Mouse (Mus musculus) heart, embryonic 15.5 days (tissue): ENCODE data around the gene Il27ra. TPM values are rescaled to one million over a fixed set of nuclear protein-coding genes. Genes with fewer than 3 reads are reported as not detected.

Experiments used
- ATAC-seq: fragments of 200-750 bp; cut with Nextera tagmentation; replicated peaks from 2 replicates; pipeline ENCODE4 v1.8.0; 2017; ENCODE audit warnings: low read depth, moderate TSS enrichment; ENCODE audit not compliant: insufficient number of reproducible peaks, insufficient read depth, low FRiP score
- H3K27ac ChIP-seq: fragments of 300-500 bp; sonication (generic); 2 replicates; pipeline ENCODE4 v1.5.1; 2015; ENCODE audit warnings: mild to moderate bottlenecking, inconsistent platforms
- H3K27me3 ChIP-seq: fragments of 300-500 bp; sonication (generic); 2 replicates; pipeline ENCODE4 v1.6.1; 2015; ENCODE audit warnings: inconsistent platforms
- H3K36me3 ChIP-seq: fragments of 300-500 bp; sonication (generic); 2 replicates; pipeline ENCODE4 v1.6.1; 2015; ENCODE audit warnings: mild to moderate bottlenecking, inconsistent platforms
- H3K4me1 ChIP-seq: fragments of 300-500 bp; sonication (generic); replicated peaks from 2 replicates; pipeline ENCODE4 v1.6.1; 2015; ENCODE audit warnings: inconsistent platforms
- H3K4me2 ChIP-seq: fragments of 300-500 bp; sonication (generic); 2 replicates; pipeline ENCODE4 v1.6.1; 2015; ENCODE audit warnings: inconsistent platforms, mild to moderate bottlenecking, moderate library complexity
- H3K4me3 ChIP-seq: fragments of 300-500 bp; sonication (generic); 2 replicates; pipeline ENCODE4 v1.5.1; 2015; ENCODE audit warnings: mild to moderate bottlenecking, inconsistent platforms
- H3K9ac ChIP-seq: fragments of 300-500 bp; sonication (generic); 2 replicates; pipeline ENCODE4 v1.6.1; 2015; ENCODE audit warnings: mild to moderate bottlenecking, inconsistent platforms
- H3K9me3 ChIP-seq: fragments of 300-500 bp; sonication (generic); replicated peaks from 2 replicates; pipeline ENCODE4 v1.6.1; 2016; ENCODE audit warnings: inconsistent platforms
- WGBS: fragments of 180-500 bp; shearing (Covaris S2); methylation state at CpG from one replicate; pipeline ENCODE4 v1.1.7; 2015; ENCODE audit warnings: mixed read lengths; 5-methylcytosine and 5-hydroxymethylcytosine counted together
- polyA plus RNA-seq: library from polyadenylated mRNA; unstranded; fragments of >200 nt; fragmentation: Nextera tagmentation; extraction: Ambion mirVana; gene quantifications from 2 replicates; pipeline ENCODE4 v1.2.1, GENCODE M21; 2015

Il27ra gene
- polyA plus RNA-seq, 1 experiment from 2014 or later = 5.4 TPM

DNA sequence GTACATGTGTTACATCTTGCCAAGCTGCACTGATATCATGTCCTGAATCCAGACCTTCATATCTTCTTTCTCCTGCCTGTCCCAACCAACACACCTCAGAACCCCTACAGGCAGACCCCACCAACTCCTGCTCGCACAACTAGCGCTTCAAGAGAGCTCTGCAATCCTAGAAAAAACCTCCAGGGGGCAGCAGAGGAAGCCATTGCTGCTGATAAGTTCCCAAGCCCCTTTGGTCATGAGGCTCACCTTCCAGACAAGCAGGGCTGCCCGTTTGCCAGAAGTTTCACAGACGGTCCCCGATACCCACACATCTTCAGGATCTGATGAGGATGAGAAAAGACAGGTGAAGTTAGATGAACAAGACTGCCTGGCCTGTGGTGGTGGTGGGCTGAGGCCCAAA lies 3.3 kb downstream of the Il27ra start:
- 8% methylated on average over 5 of the region's 5 CpGs for WGBS

DNA sequence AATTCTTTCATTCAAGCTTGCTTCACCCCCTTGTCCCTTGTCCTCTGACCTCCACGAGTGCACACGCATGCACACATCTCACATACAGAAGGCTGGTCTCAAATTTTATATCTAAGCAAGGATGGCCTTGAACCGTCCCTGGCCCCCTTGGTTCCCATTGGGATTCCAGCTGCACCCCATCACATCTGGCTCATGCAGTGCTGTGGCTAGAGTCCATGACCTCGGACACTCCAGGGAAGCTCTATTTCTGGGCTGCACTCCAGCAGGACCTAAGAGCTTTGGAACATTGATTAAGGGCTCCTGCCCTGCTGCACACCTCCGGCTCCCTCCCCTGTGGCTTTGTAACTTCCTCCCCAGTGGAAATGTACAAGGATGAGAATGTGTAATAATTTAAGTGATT lies 4.4 kb downstream of the Il27ra start:
- Histone ChIP-seq H3K27ac (no peak overlapping the region), H3K9ac (no peak overlapping the region), H3K4me2 (no peak overlapping the region), H3K27me3 (peaks cover 6% of the 10 kb centered on the region; the same call in 1 of the 2 replicates), H3K4me1 (peaks cover 19% of the 10 kb centered on the region), H3K4me3 (no peak overlapping the region), H3K9me3 (no peaks in the 10 kb centered on the region), H3K36me3 (no peaks in the 10 kb centered on the region)
- WGBS = 57% methylated on average over 5 of the region's 5 CpGs
- ATAC-seq = no peak

More for the DNA sequence above, 3.3 kb downstream of the Il27ra start:
- Histone ChIP-seq H3K9ac (no peak overlapping the region), H3K27ac (no peak overlapping the region), H3K27me3 (peaks cover 16% of the 10 kb centered on the region), H3K9me3 (no peaks in the 10 kb centered on the region), H3K4me2 (no peak overlapping the region), H3K36me3 (no peaks in the 10 kb centered on the region), H3K4me1 (peaks cover 20% of the 10 kb centered on the region), H3K4me3 (no peak overlapping the region)
- no peak for ATAC-seq

DNA sequence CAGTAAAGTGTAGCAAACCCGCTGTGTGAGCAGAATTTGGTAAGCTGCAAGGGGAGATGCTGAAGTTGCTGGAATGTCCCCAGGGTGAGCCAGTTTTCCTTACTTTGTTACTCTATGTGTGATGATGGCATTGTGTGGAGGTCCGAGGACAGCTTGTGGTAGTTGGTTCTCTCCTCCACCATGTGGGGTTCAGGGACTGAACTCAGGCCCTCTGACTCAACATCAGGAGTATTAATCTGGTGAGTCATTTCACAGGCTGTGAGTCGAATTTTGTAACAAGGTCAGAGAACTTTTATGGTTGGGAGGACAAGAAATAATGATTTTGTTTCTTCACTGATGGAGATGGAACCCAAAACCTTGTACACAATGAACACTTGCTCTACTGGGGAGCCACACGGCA lies 9.6 kb downstream of the Il27ra start:
- H3K27me3 ChIP-seq = peaks cover 12% of the 10 kb centered on the region
- WGBS = 69% methylated on average over 4 of the region's 4 CpGs
- no peak overlapping the region for H3K9ac ChIP-seq
- peaks cover under 1% of the 10 kb centered on the region; the same call in 1 of the 2 replicates for H3K4me1 ChIP-seq
- no peaks in the 10 kb centered on the region for H3K36me3 ChIP-seq
- no peaks in the 10 kb centered on the region for H3K9me3 ChIP-seq
- H3K27ac ChIP-seq = no peak overlapping the region
- H3K4me2 ChIP-seq = no peak overlapping the region
- no peak overlapping the region for H3K4me3 ChIP-seq
- no peak for ATAC-seq

DNA sequence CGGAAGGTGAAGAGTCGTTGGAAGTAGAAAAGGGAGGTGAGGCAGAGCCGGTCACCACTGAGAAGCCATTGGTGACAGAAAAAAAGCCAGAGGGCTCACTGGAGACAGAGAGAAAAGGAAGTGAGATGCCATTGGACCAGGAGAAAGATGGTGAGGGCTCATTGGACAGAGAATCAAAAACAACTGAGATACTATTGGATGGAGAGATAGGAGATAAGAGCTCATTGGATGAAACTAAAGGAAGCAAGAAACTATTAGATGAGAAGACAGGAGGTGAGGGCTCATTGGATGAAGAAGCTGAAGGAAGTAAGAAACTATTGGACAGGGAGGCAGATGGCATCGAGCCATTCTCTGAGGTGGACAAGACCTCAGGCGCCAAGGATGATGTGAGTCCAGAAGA lies 13.1 kb downstream of the Il27ra start:
- WGBS = 87% methylated on average over 5 of the region's 5 CpGs
- H3K36me3 ChIP-seq = no peaks in the 10 kb centered on the region

DNA sequence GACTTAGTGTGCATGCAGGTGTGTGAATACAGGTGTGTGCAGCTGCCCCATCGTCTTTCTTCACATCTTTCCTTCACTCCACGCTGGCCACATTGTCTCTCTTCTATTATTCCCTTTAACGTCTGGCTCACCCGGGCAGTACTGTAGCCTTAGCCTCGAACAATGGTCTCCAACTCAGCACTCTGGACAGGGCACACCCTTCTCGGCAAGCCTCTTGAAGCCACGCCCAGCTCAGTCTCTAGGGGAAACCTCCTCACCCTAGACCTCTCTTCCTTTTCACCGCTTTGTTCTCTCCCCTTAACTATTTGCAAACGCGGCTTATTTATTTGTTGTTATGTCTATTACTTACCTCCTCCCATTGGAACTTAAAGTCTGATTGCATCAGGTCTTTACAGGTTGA lies 14.9 kb downstream of the Il27ra start:
- H3K4me3 ChIP-seq = no peak overlapping the region
- WGBS = 13% methylated on average over 10 of the region's 10 CpGs
- no peak overlapping the region for H3K4me2 ChIP-seq
- peaks cover 30% of the 10 kb centered on the region for H3K4me1 ChIP-seq
- H3K27me3 ChIP-seq = peaks cover 41% of the 10 kb centered on the region
- H3K9ac ChIP-seq = no peak overlapping the region
- ATAC-seq = no peak
- no peaks in the 10 kb centered on the region for H3K36me3 ChIP-seq
- H3K27ac ChIP-seq = no peak overlapping the region
- H3K9me3 ChIP-seq = no peaks in the 10 kb centered on the region

More for the DNA sequence above, 13.1 kb downstream of the Il27ra start:
- H3K27me3 ChIP-seq = peaks cover 41% of the 10 kb centered on the region
- no peak overlapping the region for H3K4me2 ChIP-seq
- ATAC-seq = no peak
- H3K4me1 ChIP-seq = peaks cover 12% of the 10 kb centered on the region
- no peaks in the 10 kb centered on the region for H3K9me3 ChIP-seq
- no peak overlapping the region for H3K9ac ChIP-seq
- H3K4me3 ChIP-seq = no peak overlapping the region
- no peak overlapping the region for H3K27ac ChIP-seq

DNA sequence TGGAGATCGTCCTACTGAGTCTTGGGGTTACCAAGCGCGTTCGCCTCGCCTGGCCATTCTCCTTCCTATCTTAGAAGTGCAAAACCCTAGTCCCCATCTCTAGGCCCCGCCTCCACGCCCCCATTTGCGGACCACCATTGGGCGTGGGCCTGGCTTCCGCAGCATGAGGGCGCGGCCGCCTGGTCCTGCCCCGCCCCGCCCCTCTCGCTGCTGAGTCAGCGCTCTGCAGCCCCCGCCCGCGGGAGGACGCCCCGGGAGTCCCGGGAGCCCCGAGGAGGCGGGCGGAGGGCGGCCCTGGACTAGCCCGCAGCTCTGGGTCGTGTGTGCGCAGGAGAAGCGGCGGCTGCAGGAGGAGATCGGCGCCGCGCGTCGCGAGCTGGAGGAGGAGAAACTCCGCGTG lies 16.5 kb downstream of the Il27ra start:
- Histone ChIP-seq H3K27ac (no peak overlapping the region), H3K4me3 (peak overlapping the region; percentile 54), H3K9ac (peak overlapping the region; percentile 43; the same call in 1 of the 2 replicates), H3K4me2 (peak overlapping the region; percentile 85), H3K36me3 (no peaks in the 10 kb centered on the region), H3K27me3 (peaks cover 53% of the 10 kb centered on the region), H3K9me3 (no peaks in the 10 kb centered on the region), H3K4me1 (peaks cover 46% of the 10 kb centered on the region)
- 1% methylated on average over 41 of the region's 41 CpGs for WGBS
- no peak; the same call in 1 of the 2 replicates for ATAC-seq

DNA sequence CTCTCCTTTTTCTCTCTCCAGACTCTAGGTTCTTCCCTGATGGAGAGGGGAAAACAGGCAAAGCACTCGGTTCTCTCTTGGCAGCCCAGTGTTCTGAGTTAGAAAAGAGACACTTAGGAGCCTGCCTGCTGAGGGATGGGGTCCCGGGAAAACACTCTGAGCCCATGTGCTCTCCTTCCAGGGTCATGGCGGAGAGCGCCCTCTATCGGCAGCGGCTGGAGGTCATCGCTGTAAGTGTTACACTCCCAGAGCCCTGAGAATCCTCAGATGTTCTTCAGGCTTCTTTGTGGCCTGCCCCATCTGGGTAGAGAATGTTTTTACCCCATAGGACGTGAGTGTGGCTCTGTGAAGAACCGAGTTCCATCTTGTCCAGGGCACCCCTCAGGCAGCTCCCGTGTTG lies 18.2 kb downstream of the Il27ra start:
- H3K4me3 ChIP-seq = no peak overlapping the region
- no peak for ATAC-seq
- peaks cover 62% of the 10 kb centered on the region for H3K27me3 ChIP-seq
- H3K4me2 ChIP-seq = no peak overlapping the region
- H3K4me1 ChIP-seq = peaks cover 47% of the 10 kb centered on the region
- WGBS = 21% methylated on average over 10 of the region's 10 CpGs
- no peaks in the 10 kb centered on the region for H3K9me3 ChIP-seq
- peak overlapping the region; percentile 66; the same call in 1 of the 2 replicates for H3K27ac ChIP-seq
- no peak overlapping the region for H3K9ac ChIP-seq
- H3K36me3 ChIP-seq = no peaks in the 10 kb centered on the region

DNA sequence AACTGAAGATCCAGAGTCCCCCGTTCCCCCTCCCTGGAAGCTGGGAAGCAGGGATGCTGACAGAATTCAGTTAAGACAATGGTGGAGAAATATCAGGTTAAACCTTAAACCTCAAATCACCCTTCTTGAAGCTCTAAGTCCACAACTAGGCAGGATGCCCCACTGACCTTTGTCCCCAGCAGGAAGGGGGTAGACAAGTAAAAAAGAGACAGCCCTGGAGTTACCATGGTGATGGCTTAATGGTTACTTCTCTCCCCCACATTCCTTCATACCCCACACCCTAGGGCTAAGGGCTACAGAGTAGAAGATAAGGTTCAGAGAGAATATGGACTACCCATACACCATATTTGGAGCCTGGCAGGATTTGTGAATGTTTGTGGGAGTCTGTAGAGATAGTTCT lies 18.8 kb downstream of the Il27ra start:
- peaks cover 47% of the 10 kb centered on the region for H3K4me1 ChIP-seq
- WGBS = 29% methylated on average over 1 of the region's 1 CpGs
- H3K36me3 ChIP-seq = no peaks in the 10 kb centered on the region
- no peak overlapping the region for H3K9ac ChIP-seq
- ATAC-seq = no peak
- H3K4me2 ChIP-seq = peak overlapping the region; percentile 23
- H3K9me3 ChIP-seq = no peaks in the 10 kb centered on the region
- peaks cover 58% of the 10 kb centered on the region for H3K27me3 ChIP-seq
- no peak overlapping the region for H3K4me3 ChIP-seq
- H3K27ac ChIP-seq = peak overlapping the region; percentile 66

DNA sequence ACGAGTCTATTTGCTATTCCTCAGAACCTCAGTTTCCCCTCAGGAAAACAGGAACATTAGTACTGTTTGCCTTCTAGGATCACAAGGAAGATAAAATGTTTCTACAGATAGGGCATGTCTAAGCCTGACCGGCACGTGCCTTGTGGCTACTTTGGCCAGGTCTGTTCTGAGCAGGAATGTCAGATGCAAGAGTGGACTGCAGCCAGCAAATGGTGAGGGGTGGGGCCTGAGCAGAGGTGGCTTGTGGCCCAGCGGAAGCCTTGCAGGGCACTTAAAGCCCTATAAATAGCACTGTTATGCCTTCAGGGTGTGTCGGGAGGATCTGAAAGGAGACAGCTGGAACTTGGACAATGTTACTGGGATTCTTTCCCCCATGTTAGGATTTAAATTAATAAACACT lies 19.3 kb downstream of the Il27ra start:
- no peak overlapping the region for H3K9ac ChIP-seq
- H3K36me3 ChIP-seq = no peaks in the 10 kb centered on the region
- ATAC-seq = peak; percentile 75
- no peaks in the 10 kb centered on the region for H3K9me3 ChIP-seq
- H3K27me3 ChIP-seq = peaks cover 54% of the 10 kb centered on the region
- H3K4me3 ChIP-seq = no peak overlapping the region
- H3K27ac ChIP-seq = peak overlapping the region; percentile 66
- peak overlapping the region; percentile 23 for H3K4me2 ChIP-seq
- WGBS = 6% methylated on average over 5 of the region's 5 CpGs
- H3K4me1 ChIP-seq = peaks cover 47% of the 10 kb centered on the region

DNA sequence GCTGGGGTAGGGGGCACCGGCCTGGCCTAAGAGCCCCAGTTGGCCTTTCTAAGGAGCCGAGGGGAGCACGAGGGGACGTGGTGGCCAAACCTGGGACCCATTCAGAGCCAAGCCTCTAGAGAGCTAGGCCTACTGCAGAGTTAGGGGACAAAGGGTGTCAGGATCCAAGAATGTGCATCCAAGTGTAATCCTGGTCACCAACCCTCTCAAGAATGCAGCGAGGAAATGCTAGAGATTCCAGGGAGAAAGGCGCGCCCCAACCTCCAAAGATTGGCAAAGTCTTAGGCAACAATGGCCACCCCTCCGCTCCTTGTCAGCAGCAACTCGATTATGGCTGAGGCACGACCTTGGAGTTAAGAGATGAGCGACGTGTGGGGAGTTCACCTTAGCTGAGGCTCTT lies 20.8 kb downstream of the Il27ra start:
- Histone ChIP-seq H3K36me3 (no peaks in the 10 kb centered on the region), H3K4me3 (no peak overlapping the region), H3K4me2 (peak overlapping the region; percentile 22; the same call in 1 of the 2 replicates), H3K9me3 (no peaks in the 10 kb centered on the region), H3K27ac (no peak overlapping the region), H3K4me1 (peaks cover 47% of the 10 kb centered on the region), H3K27me3 (peaks cover 38% of the 10 kb centered on the region), H3K9ac (no peak overlapping the region)
- no peak for ATAC-seq
- WGBS = 53% methylated on average over 12 of the region's 12 CpGs

DNA sequence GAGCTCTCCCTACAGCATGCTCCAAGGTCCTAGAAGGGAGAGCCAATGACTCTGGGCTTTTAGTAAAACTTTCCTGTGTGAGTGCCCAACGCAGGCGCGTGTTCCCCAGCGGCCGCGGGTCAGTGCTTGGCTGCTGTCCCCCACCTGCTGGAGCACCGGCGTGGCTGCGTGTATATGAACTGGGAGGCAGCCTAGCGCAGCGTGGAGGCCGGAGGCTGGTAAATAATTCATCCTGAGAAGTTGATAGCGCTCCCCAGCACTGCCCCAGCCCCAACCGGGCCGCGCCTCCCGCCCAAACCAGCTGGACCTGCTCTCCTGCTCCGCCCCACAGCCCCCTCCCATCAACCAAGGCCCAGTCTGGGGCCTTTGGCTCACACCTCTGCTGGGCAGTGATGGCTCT lies 21.3 kb downstream of the Il27ra start, which contains the start of gene Palm3:
Gene Palm3, plus strand, starts transcription at position 376 of the 400 bp plus-strand sequence.
- H3K9ac ChIP-seq = no peak within 1 kb of the TSS
- H3K4me2 ChIP-seq = peak within 1 kb of the TSS; percentile 22; the same call in 1 of the 2 replicates
- H3K4me3 ChIP-seq = no peak within 1 kb of the TSS
- H3K36me3 ChIP-seq = no peaks in the 10 kb centered on the region
- H3K9me3 ChIP-seq = no peaks in the 10 kb centered on the region
- ATAC-seq = no peak
- H3K27me3 ChIP-seq = peaks cover 34% of the 10 kb centered on the region
- WGBS = 10% methylated on average over 18 of the region's 18 CpGs
- no peak within 1 kb of the TSS for H3K27ac ChIP-seq
- peaks cover 44% of the 10 kb centered on the region for H3K4me1 ChIP-seq

DNA sequence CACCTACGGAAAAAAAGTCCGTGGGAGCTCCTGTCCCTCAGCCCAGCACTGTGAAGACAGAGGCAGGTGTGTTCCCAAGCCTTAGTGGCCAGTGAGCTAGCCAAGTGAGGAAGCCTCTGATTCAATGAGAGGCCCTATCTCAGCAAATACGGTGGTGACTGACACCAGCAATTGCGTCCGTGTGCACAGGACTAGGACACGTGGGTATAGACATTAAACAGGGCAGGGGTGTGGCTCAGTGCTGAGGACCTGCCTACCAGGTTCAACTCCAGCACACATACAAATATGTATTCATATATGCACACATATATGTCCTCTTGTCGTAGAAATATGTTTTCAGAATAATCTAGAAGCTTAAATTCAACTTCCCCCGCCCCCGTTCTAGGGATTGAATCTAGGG lies 22.7 kb downstream of the Il27ra start:
- no peak for ATAC-seq
- Histone ChIP-seq H3K36me3 (no peaks in the 10 kb centered on the region), H3K27me3 (peaks cover 22% of the 10 kb centered on the region), H3K4me2 (no peak overlapping the region), H3K27ac (no peak overlapping the region), H3K9ac (no peak overlapping the region), H3K4me3 (no peak overlapping the region), H3K9me3 (no peaks in the 10 kb centered on the region), H3K4me1 (peaks cover 36% of the 10 kb centered on the region)
- WGBS = 77% methylated on average over 9 of the region's 9 CpGs
